Mouse (Mus musculus) mouse embryonic stem cell (cell line): ENCODE data around the gene Olfr187.
"Not testable (repeated sequence)": the region's sequence is repeated elsewhere in the genome, so short reads cannot be mapped to it uniquely, and the experiment has no call there.

Experiments used
- in situ Hi-C, 2 experiments: fragments of 300-500 bp; cut with MboI; formaldehyde crosslinking; loops; 1 replicate in 1 of 2; 3 replicates in 1 of 2; pipeline ENCODE4 v1.14.3; 2019 to 2020; ENCODE audit warnings: low sequenced_read_pairs in 2 of 2, low pct_unique_long_range_greater_than_20kb in 1 of 2, mixed read lengths in 1 of 2; ENCODE audit not compliant: unreplicated experiment in 1 of 2

Gene Olfr187

DNA sequence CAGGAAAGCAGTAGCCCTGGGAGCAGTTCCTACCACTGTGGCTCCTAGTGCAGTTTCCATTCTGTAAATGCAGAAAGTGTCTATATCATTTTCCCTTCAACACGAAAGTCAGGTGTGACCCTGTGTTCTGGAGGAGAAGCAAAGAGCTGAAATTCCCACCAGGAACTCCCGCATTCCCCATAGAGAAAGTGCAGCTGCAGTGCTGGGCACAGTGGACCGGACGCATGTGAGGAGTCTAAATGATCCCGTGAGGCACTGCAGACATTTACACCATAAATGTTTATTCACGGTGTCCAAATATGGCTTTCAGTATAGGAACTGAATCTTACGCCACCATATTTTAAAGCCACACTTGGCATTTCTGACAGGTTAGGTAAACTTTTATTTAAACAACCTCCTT lies at the start of gene Olfr187:
Gene Olfr187, minus strand, starts transcription at position 58 of the 400 bp plus-strand sequence.
- in situ Hi-C loops = no loop called here

DNA sequence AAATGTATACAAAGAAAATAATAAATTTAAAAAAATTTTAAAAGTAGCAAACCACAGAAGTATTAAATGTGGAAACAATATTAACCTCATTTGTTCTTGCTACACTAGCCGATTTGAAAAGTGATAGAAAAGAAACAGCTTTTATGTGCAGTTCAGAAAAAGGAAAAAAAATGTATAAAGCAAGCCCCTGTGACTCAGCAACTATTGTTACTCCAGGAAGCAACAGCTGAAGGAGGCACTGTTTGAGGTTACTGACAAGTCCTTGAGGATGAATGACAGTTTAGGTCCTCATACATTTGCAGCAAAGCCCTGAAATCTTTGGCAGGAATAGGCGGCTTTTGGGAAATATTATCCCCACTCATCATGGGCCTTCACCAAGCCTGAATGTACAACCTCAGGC lies 41.5 kb upstream of the Olfr187 start:
- in situ Hi-C loops = not testable (repeated sequence)

DNA sequence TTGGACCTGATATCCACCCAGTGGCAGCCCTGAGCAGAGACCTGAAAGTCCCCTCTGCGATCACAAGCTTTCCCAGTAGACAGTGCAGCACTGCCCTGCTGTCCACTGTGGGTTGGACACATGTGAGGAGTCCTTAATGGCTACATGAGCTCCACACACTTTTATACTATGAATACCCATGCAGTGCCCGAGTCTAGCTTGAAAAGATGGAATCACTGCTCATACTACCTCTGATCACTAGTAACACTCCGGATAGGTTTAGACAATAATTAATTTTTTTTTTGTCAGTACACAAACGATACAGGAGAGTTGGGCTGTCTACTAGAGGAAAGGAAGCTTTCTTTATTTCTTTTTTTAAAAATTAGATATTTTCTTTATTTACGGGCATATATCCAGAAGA lies 38.3 kb upstream of the Olfr187 start, which contains the start of gene Olfr190:
Gene Olfr190, minus strand, starts transcription at position 101 of the 400 bp plus-strand sequence.
- in situ Hi-C loops = no loop called here

DNA sequence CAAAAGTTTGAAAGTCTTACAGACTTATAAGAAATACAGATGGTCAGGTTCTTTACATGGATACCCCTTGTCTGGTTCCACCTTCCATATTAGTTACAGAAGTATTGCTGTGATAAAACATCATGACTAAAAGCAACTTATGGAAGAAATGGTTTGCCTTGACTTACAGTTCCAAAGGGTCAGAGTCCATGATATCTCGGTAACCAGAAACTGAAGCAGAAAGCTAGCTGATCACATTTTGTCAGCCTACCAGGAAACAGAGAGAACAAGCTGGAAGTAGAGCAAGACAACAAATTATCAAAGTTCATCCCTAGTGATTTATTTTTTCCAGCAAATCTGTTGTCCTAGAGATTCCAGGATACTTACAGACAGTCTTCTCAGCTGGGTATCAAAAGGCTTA lies 34.0 kb upstream of the Olfr187 start:
- in situ Hi-C loops = no loop called here

DNA sequence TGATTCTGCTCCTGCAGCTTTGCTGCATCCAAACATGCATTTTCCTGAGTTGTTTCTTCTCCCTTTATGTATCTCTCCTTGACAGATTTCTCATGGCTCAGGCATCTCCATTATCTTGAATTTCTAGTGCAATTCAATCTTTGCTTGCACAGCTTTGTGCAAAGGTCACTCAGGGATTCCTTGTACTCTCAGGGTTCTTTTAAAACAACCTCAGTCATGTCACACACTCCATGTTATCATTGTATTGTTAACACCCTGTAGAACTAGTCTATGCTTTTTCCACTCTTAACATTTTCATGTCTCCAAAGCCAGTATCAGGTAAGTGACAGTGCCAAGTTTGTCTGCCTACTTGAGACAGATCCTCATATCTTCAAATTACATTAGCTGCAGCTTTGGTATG lies 32.2 kb upstream of the Olfr187 start:
- in situ Hi-C loops = no loop called here

DNA sequence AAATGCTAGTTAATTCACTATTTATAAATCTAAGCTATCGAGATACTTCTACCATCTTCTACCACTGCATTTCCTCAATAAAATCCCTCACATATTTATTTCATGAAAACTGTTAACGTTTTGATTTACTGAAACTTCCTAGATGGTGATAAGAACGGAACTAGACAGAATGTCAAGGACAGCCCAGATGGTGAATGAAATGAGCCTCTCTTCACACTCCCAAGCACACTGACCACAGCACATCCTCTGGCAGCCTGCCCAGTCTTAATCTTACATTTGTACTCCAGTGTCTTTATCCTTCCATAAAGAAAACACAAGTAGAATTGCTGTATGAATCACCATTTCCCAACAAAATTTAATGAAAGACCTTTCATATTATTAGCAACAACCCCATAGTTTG lies 22.8 kb upstream of the Olfr187 start:
- in situ Hi-C loops = not testable (repeated sequence)

DNA sequence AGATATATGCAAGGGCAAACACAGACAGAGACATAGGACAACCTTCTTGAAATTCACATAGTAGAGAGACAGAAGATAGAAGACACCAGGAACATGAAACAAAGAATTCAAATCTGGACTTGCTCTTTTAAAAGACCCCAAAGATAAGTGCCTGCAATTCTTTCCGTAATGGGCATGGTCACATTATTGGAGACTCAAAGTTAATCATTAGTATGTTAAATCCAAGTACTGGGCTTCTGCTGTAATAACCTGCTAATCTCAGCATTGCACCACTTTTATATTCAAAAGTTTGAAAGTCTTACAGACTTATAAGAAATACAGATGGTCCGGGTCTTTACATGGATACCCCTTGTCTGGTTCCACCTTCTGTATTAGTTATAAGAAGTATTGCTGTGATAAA lies 9.7 kb upstream of the Olfr187 start:
- in situ Hi-C loops = not testable (repeated sequence)

DNA sequence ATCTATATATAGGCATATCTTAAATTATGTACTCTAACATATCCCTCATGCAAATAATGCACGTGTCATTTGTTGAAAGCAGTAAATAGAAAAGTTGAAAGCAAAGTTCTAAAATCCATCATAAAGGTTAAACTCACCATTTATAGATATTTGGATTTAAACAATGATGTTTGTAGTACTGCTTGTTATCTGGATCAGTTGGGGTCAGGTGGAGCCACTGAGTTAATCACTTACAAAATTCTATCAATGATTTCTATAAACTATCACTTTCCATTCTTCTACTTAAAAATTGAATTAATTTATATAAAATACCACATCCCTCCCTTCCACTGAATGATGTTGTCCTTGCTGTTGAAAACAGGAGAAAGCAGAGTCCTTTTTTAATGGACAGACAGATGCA lies 9.3 kb upstream of the Olfr187 start:
- in situ Hi-C loops = no loop called here

DNA sequence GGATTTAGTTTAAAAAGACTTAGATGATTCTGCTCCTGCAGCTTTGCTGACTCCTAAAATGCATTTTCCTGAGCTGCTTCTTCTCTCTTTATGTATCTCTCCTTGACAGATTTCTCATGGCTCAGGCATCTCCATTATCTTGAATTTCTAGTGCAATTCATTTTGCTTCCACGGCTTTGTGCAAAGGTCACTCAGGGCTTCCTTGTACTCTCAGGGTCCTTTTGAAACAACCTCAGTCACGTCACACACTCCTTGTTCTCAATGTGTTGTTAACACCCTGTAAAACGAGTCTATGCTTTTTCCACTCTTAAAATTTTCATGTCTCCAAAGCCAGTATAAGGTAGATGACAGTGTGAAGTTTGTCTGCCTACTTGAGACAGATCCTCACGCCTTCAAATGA lies 8.0 kb upstream of the Olfr187 start:
- in situ Hi-C loops = no loop called here

DNA sequence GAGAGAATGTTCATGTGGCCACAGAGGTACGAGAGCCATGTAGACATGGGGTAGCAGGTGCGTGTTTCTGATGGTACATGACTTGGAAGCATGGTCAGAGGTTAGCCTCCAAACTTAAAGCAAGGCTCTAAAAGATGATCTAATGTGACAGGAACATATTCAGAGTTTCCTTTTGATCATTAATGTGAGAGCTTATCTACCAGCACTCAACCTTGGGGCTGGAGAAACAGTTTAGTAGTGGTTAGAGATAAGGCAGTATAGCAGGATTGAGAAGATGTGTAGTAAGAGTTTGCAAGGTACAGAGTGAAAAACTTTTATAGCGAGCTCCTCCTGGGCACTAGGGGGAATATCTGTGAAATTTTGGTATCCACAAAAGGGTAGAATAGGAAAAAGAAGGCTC lies 6.3 kb upstream of the Olfr187 start:
- in situ Hi-C loops = no loop called here

DNA sequence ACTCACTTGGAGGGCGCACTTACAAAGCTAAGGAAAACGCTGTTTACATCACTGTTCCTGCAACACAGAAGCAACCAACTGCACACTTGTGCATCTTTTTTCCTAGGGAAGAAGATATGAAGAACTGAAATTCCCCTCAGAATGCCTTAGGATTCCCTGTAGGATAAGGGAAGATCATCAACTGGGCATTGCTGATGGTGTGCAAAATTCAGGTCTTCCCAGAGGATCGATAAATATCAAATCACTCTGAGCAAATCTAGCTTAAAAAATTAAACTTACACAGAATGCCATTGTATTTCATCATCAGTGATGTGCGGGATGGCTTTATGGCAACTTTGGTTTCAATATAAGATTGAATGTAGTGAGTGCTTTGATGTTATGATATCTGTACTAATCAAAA lies 9.4 kb downstream of the Olfr187 start, which contains the start of gene Olfr186:
Gene Olfr186, minus strand, starts transcription at position 101 of the 400 bp plus-strand sequence.
- in situ Hi-C loops = no loop called here

DNA sequence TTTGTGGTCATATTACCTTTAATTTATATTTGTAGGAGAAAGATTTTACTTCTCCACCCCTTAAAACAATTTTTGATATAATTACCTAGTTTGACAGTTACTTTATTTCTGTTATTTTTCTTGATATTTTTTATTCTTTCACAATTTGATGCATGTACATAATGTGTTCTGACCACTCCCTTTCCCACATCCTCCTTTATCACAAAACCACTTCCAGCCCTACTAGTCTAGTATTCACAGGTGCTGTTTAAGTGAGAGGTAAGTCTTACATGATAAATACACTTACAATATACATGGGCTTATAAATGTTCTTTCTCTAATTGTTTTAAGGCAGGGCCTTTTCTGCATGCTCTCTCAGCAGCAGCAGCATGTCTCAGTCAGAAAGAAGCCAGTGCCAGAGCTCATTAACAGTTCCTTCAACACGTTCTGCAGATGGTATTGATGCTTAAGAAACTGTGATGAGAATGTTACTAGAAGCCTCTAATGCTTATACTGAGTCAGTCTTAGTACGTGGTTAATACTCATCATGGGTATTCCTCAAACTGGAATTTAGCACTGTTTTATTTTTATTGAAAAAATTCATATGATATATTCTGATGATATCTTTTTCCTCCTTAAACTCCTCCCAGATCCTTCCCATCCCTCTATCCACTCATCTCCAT lies 26.1 kb downstream of the Olfr187 start:
- in situ Hi-C loops = no loop called here

DNA sequence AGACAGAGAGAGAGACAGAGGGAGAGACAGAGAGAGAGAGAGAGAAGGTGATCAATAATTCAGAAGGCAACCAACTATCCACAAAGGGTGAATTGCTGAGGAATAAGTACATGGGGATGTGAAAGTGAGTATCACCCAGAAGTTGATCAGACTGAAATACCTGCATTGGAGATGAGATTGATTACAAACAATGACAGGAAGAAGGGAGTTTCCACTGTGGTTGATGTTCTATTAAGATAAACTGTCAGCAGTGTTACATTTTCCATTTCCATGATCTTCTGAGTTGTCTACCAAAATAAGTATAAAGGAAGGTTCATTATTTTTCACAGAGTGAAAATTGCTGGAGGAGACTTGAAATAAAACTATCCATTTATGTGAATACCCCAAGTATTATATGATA lies 32.4 kb downstream of the Olfr187 start:
- in situ Hi-C loops = no loop called here

DNA sequence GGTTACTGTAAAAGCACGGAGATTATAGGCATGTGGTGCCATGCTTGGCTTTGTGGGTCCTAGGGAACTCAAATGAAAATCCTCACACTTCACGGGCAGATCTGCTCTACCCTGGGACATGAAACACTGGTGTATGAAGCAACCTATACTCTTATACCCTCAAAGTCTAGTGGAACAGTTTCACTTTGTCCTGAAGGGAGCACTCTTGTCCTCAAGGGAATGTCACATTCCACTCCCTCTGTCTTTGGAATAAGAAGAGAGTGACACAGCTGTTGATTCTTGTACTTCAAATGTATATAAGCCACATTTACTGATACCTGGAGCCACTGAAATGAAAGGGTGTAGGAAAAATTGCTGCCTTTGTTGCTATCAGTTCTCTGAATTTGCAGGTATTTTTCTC lies 44.5 kb downstream of the Olfr187 start, which contains the start of gene Olfr183:
Gene Olfr183, plus strand, starts transcription at position 301 of the 400 bp plus-strand sequence.
- in situ Hi-C loops = no loop called here
